Mouse (Mus musculus) skeletal muscle tissue, adult 2 months (tissue): ENCODE measurements around the gene Oas3.

Experiments
- DNase-seq: peaks from one replicate; pipeline ENCODE4 v3.0.0-alpha.2; 2012; ENCODE audit warnings: low read depth, low spot score

The Oas3 gene

GRCm38 (mm10) chr5:120704421-120704820 is 73.0 kb downstream of the Oas3 start:
- no peak for DNase-seq

GRCm38 (mm10) chr5:120703660-120704059 is 73.8 kb downstream of the Oas3 start:
- DNase-seq: no peak
